Mouse (Mus musculus) heart, embryonic 15.5 days (tissue): ENCODE measurements around the gene Casp3. TPM values are rescaled to one million over a fixed set of nuclear protein-coding genes. Genes with fewer than 3 reads are reported as not detected.

Source experiments
- ATAC-seq: fragments of 200-750 bp; cut with Nextera tagmentation; replicated peaks from 2 replicates; pipeline ENCODE4 v1.8.0; 2017; ENCODE audit warnings: low read depth, moderate TSS enrichment; ENCODE audit not compliant: insufficient number of reproducible peaks, insufficient read depth, low FRiP score
- H3K27ac ChIP-seq: fragments of 300-500 bp; sonication (generic); 2 replicates; pipeline ENCODE4 v1.5.1; 2015; ENCODE audit warnings: mild to moderate bottlenecking, inconsistent platforms
- H3K27me3 ChIP-seq: fragments of 300-500 bp; sonication (generic); 2 replicates; pipeline ENCODE4 v1.6.1; 2015; ENCODE audit warnings: inconsistent platforms
- H3K36me3 ChIP-seq: fragments of 300-500 bp; sonication (generic); 2 replicates; pipeline ENCODE4 v1.6.1; 2015; ENCODE audit warnings: mild to moderate bottlenecking, inconsistent platforms
- H3K4me1 ChIP-seq: fragments of 300-500 bp; sonication (generic); replicated peaks from 2 replicates; pipeline ENCODE4 v1.6.1; 2015; ENCODE audit warnings: inconsistent platforms
- H3K4me2 ChIP-seq: fragments of 300-500 bp; sonication (generic); 2 replicates; pipeline ENCODE4 v1.6.1; 2015; ENCODE audit warnings: inconsistent platforms, mild to moderate bottlenecking, moderate library complexity
- H3K4me3 ChIP-seq: fragments of 300-500 bp; sonication (generic); 2 replicates; pipeline ENCODE4 v1.5.1; 2015; ENCODE audit warnings: mild to moderate bottlenecking, inconsistent platforms
- H3K9ac ChIP-seq: fragments of 300-500 bp; sonication (generic); 2 replicates; pipeline ENCODE4 v1.6.1; 2015; ENCODE audit warnings: mild to moderate bottlenecking, inconsistent platforms
- H3K9me3 ChIP-seq: fragments of 300-500 bp; sonication (generic); replicated peaks from 2 replicates; pipeline ENCODE4 v1.6.1; 2016; ENCODE audit warnings: inconsistent platforms
- WGBS: fragments of 180-500 bp; shearing (Covaris S2); methylation state at CpG from one replicate; pipeline ENCODE4 v1.1.7; 2015; ENCODE audit warnings: mixed read lengths; 5-methylcytosine and 5-hydroxymethylcytosine counted together
- polyA plus RNA-seq: library from polyadenylated mRNA; unstranded; fragments of >200 nt; fragmentation: Nextera tagmentation; extraction: Ambion mirVana; gene quantifications from 2 replicates; pipeline ENCODE4 v1.2.1, GENCODE M21; 2015

The Casp3 gene
- polyA plus RNA-seq, 1 experiment from 2014 or later = 48.1 TPM

- Histone ChIP-seq H3K4me1 (peaks cover 12% of the 10 kb centered on the region; the same call in 1 of the 2 replicates), H3K4me2 (no peak overlapping the region), H3K27ac (no peak overlapping the region), H3K27me3 (no peaks in the 10 kb centered on the region), H3K9me3 (no peaks in the 10 kb centered on the region), H3K4me3 (no peak overlapping the region), H3K9ac (no peak overlapping the region), H3K36me3 (peaks cover 13% of the 10 kb centered on the region; the same call in 1 of the 2 replicates)
- no peak for ATAC-seq
- WGBS = 94% methylated on average over 1 of the region's 1 CpGs
Observed at GRCm38 (mm10) chr8:46628645-46629044, 11.6 kb downstream of the Casp3 start.

- no peak overlapping the region for H3K9ac ChIP-seq
- no peak for ATAC-seq
- no peaks in the 10 kb centered on the region for H3K27me3 ChIP-seq
- no peaks in the 10 kb centered on the region for H3K9me3 ChIP-seq
- H3K36me3 ChIP-seq = peaks cover 28% of the 10 kb centered on the region
- H3K4me1 ChIP-seq = peaks cover 5% of the 10 kb centered on the region; the same call in 1 of the 2 replicates
- no peak overlapping the region for H3K27ac ChIP-seq
- H3K4me3 ChIP-seq = no peak overlapping the region
- H3K4me2 ChIP-seq = no peak overlapping the region
- 96% methylated on average over 3 of the region's 3 CpGs for WGBS
Observed at GRCm38 (mm10) chr8:46630422-46630821, 13.3 kb downstream of the Casp3 start.

- Histone ChIP-seq H3K9ac (no peak overlapping the region), H3K9me3 (no peaks in the 10 kb centered on the region), H3K27me3 (no peaks in the 10 kb centered on the region), H3K27ac (no peak overlapping the region), H3K4me1 (peaks cover under 1% of the 10 kb centered on the region; the same call in 1 of the 2 replicates), H3K4me2 (no peak overlapping the region), H3K36me3 (peaks cover 34% of the 10 kb centered on the region), H3K4me3 (no peak overlapping the region)
- ATAC-seq = no peak
- WGBS = 90% methylated on average over 4 of the region's 4 CpGs
Observed at GRCm38 (mm10) chr8:46630932-46631331, 13.8 kb downstream of the Casp3 start.

GRCm38 (mm10) chr8:46639010-46639571 lies 22.0 kb downstream of the Casp3 start:
- H3K4me1 ChIP-seq = peaks cover 4% of the 10 kb centered on the region
- no peak overlapping the region for H3K9ac ChIP-seq
- no peaks in the 10 kb centered on the region for H3K9me3 ChIP-seq
- 28% methylated on average over 6 of the region's 6 CpGs for WGBS
- peaks cover 36% of the 10 kb centered on the region for H3K36me3 ChIP-seq
- H3K4me3 ChIP-seq = no peak overlapping the region
- peak overlapping the region; percentile 56 for H3K27ac ChIP-seq
- peak; percentile 84 for ATAC-seq
- H3K27me3 ChIP-seq = no peaks in the 10 kb centered on the region
- H3K4me2 ChIP-seq = no peak overlapping the region

GRCm38 (mm10) chr8:46639852-46640251 lies 22.8 kb downstream of the Casp3 start:
- Histone ChIP-seq H3K4me3 (no peak overlapping the region), H3K36me3 (peaks cover 30% of the 10 kb centered on the region), H3K27ac (peak overlapping the region; percentile 42), H3K4me2 (no peak overlapping the region), H3K4me1 (peaks cover 4% of the 10 kb centered on the region), H3K9ac (no peak overlapping the region), H3K27me3 (no peaks in the 10 kb centered on the region), H3K9me3 (no peaks in the 10 kb centered on the region)
- WGBS = 74% methylated on average over 5 of the region's 5 CpGs
- ATAC-seq = no peak

- no peak overlapping the region for H3K4me3 ChIP-seq
- 68% methylated on average over 5 of the region's 5 CpGs for WGBS
- peaks cover 16% of the 10 kb centered on the region for H3K36me3 ChIP-seq
- H3K4me2 ChIP-seq = no peak overlapping the region
- no peaks in the 10 kb centered on the region for H3K27me3 ChIP-seq
- peaks cover 4% of the 10 kb centered on the region for H3K4me1 ChIP-seq
- H3K9ac ChIP-seq = no peak overlapping the region
- no peaks in the 10 kb centered on the region for H3K9me3 ChIP-seq
- peak overlapping the region; percentile 37; the same call in 1 of the 2 replicates for H3K27ac ChIP-seq
- ATAC-seq = no peak
Observed at GRCm38 (mm10) chr8:46641272-46641671, 24.2 kb downstream of the Casp3 start.

- ATAC-seq = no peak
- no peak overlapping the region for H3K27ac ChIP-seq
- no peaks in the 10 kb centered on the region for H3K27me3 ChIP-seq
- H3K9me3 ChIP-seq = no peaks in the 10 kb centered on the region
- H3K4me3 ChIP-seq = no peak overlapping the region
- H3K4me1 ChIP-seq = 0 out of 2 replicates have a peak, but pooled peaks cover 5% of the 10 kb centered on the region
- no peak overlapping the region for H3K4me2 ChIP-seq
- H3K36me3 ChIP-seq = no peaks in the 10 kb centered on the region
- H3K9ac ChIP-seq = no peak overlapping the region
- WGBS = 68% methylated on average over 4 of the region's 4 CpGs
Observed at GRCm38 (mm10) chr8:46648421-46648820, 31.3 kb downstream of the Casp3 start.

GRCm38 (mm10) chr8:46651872-46652271 lies 34.8 kb downstream of the Casp3 start:
- Histone ChIP-seq H3K9me3 (no peaks in the 10 kb centered on the region), H3K36me3 (no peaks in the 10 kb centered on the region), H3K4me3 (no peak overlapping the region), H3K4me1 (0 out of 2 replicates have a peak, but pooled peaks cover 5% of the 10 kb centered on the region), H3K4me2 (no peak overlapping the region), H3K9ac (no peak overlapping the region), H3K27me3 (no peaks in the 10 kb centered on the region), H3K27ac (peak overlapping the region; percentile 2; the same call in 1 of the 2 replicates)
- WGBS = 54% methylated on average over 9 of the region's 9 CpGs
- no peak for ATAC-seq

- no peak for ATAC-seq
- H3K4me3 ChIP-seq = no peak overlapping the region
- 71% methylated on average over 2 of the region's 2 CpGs for WGBS
Observed at GRCm38 (mm10) chr8:46655919-46656318, 38.8 kb downstream of the Casp3 start.

GRCm38 (mm10) chr8:46671496-46671895 lies 54.4 kb downstream of the Casp3 start:
- Histone ChIP-seq H3K27me3 (no peaks in the 10 kb centered on the region), H3K4me2 (no peak overlapping the region), H3K4me3 (no peak overlapping the region), H3K36me3 (no peaks in the 10 kb centered on the region), H3K4me1 (no peaks in the 10 kb centered on the region), H3K27ac (no peak overlapping the region), H3K9me3 (no peaks in the 10 kb centered on the region), H3K9ac (no peak overlapping the region)
- ATAC-seq = no peak
- 0% methylated on average over 2 of the region's 2 CpGs for WGBS

More at GRCm38 (mm10) chr8:46655919-46656318, 38.8 kb downstream of the Casp3 start:
- no peaks in the 10 kb centered on the region for H3K36me3 ChIP-seq
- no peaks in the 10 kb centered on the region for H3K9me3 ChIP-seq
- H3K27ac ChIP-seq = no peak overlapping the region
- no peak overlapping the region for H3K4me2 ChIP-seq
- H3K4me1 ChIP-seq = 0 out of 2 replicates have a peak, but pooled peaks cover 5% of the 10 kb centered on the region
- no peak overlapping the region for H3K9ac ChIP-seq
- H3K27me3 ChIP-seq = no peaks in the 10 kb centered on the region

- H3K36me3 ChIP-seq = no peaks in the 10 kb centered on the region
- H3K9me3 ChIP-seq = no peaks in the 10 kb centered on the region
- no peak overlapping the region for H3K27ac ChIP-seq
- no peak overlapping the region for H3K4me2 ChIP-seq
- H3K4me3 ChIP-seq = no peak overlapping the region
- ATAC-seq = no peak
- H3K4me1 ChIP-seq = no peaks in the 10 kb centered on the region
- H3K9ac ChIP-seq = no peak overlapping the region
- no peaks in the 10 kb centered on the region for H3K27me3 ChIP-seq
- 60% methylated on average over 5 of the region's 5 CpGs for WGBS
Observed at GRCm38 (mm10) chr8:46680671-46681365, 63.7 kb downstream of the Casp3 start.
